Mouse (Mus musculus) c-Kit-positive CD71-negative TER-119-negative erythroid progenitor cells, embryonic 14.5 days (primary cell): ENCODE measurements around the gene Cacnb1.

ENCODE experiments used
- DNase-seq: peaks from one replicate; pipeline ENCODE4 v3.0.0-alpha.2; 2013; ENCODE audit warnings: low read depth

Gene Cacnb1

GRCm38 (mm10) chr11:97955146-97955902, 67.5 kb downstream of the Cacnb1 start:
- DNase-seq, result no peak

DNA sequence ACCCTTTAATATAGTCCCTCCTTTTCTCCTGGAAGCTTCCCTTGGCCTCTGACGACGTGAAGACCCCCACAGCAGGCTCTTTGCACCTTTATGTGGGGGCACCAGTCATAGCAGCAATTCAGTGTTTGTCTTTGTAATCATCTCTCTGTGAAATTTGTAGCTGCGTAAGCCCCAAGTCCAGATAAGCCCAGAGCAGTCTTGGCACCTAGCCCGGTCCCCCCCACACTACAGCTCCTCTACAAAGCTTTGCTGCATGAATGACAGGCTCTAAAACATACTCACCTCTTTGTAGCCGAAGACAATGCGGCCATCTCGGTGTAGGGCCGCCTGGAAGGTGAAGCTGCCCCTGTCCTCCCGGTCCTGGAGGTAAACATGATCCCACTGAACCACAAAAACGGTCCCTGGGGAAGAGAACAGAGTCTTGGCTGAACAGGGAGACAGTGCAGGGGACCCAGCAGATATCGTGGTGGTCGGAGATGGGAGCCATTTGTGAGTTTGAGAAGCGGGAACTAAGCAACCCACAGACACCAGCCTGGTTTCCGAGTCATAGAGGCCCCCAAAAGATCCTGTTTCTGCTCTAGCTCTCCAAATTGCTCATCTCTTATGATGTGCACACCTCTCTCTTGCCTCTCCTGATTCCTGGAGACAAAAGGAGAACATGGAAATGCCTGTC, 68.2 kb downstream of the Cacnb1 start:
- DNase-seq, result no peak

DNA sequence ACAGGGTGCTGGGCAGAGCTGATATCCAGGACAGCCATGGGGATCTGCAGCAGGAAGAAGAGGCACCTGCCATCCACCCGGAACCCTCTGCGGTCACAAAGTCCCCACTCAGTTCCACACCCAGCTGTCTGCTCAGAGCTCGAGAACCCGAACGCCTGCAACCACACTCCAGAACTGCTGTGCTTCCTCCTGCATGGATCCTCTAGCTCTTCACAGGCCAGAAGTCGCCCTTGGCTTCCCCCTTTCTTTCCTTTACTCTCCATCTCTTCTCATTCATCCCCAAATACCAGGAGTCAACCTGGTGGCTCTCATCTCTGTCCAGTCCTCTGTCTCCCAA, 68.9 kb downstream of the Cacnb1 start:
- DNase-seq, result no peak

DNA sequence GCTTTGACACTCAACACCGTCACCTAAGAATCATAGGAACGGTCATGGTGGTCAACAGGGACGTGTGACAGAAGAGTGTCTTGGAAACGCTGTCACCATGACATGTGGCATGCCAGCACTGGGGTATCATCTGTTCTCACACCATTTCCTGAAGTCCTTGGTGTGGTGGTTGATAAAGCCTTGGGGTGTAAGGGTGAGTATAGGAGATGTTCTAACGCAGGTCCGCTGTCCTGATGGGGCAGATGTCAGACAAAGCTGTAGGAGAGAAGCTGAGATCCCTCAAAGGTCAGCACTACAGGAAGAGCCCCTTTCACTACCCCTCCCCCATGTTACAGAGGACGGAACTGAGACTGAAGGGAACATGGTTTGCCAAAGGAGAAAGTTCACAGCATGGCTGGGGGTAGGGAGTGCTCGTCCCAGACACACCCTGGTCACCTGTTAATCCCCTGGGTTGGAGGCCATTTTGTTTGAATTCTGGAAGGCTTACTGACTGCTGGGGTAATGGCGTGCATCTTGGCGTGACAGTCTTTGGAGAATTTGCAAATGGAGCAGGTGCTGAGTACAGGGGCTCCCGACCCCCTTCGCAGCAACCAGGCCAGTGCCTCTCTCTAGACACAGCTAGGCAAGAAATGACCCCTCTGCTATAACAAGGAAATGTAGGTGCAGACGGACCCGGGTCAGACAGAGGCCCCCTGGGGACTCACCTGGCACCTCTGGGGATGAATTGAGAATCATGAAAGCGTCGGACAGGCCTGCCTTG, 69.5 kb downstream of the Cacnb1 start:
- DNase-seq, result no peak

GRCm38 (mm10) chr11:97952367-97953006, 70.3 kb downstream of the Cacnb1 start:
- DNase-seq, result no peak
